In genomic region chr2:31019011-31019410, GRCm38 (mm10) we compare ENCODE assay signal across 9 mouse cellular contexts.
"Had no signal": no experiment of that assay in that cellular context is flagged by ENCODE, and none has a peak within 500 bp of the region (broad histone marks: within the 10 kb centered on the region; RNA-seq: fewer than 3 reads in every experiment).

No protein-coding gene starts in this region.

- ATAC-seq: midbrain, embryonic 13.5 days had no signal

- DNase-seq: layer of hippocampus, adult 9-11 months; layer of hippocampus, postnatal 36 days; lung, adult 18-20 months; thymus, adult 18-20 months; thymus, postnatal 14 days had no signal

- H3K4me2 ChIP-seq: limb, embryonic 13.5 days; midbrain, embryonic 13.5 days had no signal

- H3K27ac ChIP-seq: limb, embryonic 13.5 days; liver, embryonic 14.5 days; midbrain, embryonic 13.5 days had no signal

- H3K9ac ChIP-seq: limb, embryonic 13.5 days; liver, embryonic 14.5 days; midbrain, embryonic 13.5 days had no signal

- H3K9me3 ChIP-seq: limb, embryonic 13.5 days; midbrain, embryonic 13.5 days had no signal

- H3K4me1 ChIP-seq: limb, embryonic 13.5 days; midbrain, embryonic 13.5 days had no signal

- H3K4me3 ChIP-seq: limb, embryonic 13.5 days; midbrain, embryonic 13.5 days; myocyte had no signal

- H3K27me3 ChIP-seq: limb, embryonic 13.5 days; midbrain, embryonic 13.5 days had no signal
